Mouse (Mus musculus): ENCODE data around the gene Etv3.
"Not testable (repeated sequence)": the region's sequence is repeated elsewhere in the genome, so short reads cannot be mapped to it uniquely, and the experiment has no call there.

Etv3 gene

GRCm38 (mm10) chr3:87521126-87521525 lies 4.1 kb upstream of the Etv3 start:
- DNase-seq: no peak

DNA sequence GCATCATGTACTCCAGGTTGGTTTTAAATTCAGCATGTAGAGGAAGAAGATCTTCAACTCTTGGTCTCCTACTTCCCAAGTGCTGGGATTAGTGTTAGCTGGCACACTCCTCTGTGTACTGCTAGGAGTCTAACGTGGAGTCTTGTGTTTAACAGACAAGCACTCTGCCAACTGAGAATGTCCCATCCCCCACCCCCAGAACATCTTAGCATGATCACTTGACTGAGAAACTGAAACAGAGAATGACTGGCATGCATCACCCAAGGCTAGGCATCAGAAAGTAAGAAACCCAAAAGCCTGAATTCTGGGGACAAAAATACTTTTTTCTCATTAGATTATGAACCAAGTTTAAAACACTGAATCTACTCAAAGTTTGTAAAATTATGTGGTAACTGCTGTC lies 3.4 kb upstream of the Etv3 start:
- DNase-seq: no peak

- DNase-seq: no peak
These were observed 1.5 kb upstream of the Etv3 start for GRCm38 (mm10) chr3:87523701-87524100.

DNA sequence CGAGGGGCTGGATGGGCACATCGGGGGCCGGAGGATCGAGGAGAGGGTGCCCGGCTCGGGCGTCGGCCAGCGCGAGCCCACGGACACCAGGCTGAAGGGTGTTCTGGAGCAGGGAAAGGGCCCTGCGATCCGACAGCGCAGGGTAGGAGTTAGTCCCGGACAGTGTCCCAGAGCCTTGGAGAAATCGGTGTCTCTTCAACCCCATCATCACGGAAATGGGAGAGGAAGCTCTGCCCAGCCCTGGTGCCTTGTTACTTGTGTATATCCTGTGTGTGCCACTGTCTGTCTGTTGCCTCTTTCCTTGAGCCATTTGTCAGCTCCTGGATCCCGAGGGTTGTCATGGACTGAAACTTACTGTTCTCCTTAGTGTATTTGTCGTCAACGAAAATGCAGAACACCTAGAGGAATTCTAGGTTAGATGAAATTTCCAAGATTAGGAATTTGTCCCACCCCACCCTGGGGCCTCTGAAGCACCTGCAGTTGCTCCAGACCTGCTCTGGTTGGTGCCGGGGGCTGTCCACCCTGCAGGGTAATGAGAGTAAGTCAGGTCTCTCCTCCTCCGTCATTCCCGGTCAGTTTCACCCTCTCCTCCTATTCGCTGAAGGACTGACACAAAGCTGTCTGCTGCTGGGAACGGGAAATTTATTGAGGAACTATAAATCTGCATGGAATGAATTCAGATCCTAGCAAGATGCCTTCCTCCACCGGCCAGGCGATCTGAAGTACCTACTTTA lies 797 bp downstream of the Etv3 start:
- peak in 1 of 2 experiments; percentile 32 for DNase-seq

DNA sequence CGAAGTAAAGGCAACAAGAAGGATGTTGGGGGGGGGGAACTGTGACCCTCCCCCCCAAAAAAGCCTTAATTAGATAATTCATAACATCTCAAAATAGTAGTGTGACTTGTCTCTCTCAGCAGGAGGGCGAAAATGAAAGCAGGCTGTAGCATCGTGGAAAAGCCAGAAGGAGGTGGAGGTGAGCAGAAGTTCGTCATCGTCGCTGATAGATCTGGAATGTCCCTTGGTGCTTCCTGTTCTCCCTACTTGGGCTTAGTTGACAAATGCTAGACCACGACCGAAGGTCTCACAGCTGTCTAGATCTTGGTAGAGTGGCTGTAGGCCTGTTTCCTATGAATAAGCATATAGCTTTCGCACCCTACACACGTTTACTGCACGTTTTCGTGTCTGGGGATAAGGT lies 1.9 kb downstream of the Etv3 start:
- DNase-seq: no peak

DNA sequence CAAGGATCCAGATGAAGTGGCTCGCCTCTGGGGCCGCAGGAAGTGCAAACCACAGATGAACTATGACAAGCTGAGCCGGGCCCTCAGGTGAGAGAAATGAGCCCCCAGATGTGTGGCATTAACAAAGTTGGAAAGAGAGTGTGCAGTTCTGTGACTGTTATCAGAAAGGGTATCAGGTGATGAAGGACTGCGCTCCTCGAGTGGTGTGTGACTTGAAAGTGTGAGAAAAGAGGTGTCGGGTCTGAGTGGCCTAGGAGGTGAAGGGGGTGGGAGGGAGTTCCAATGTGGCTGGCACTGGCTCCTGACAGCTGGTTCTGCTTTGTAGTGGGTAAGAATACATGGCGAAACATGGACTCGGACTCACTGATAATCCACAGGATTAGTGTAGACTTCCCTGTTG lies 2.8 kb downstream of the Etv3 start:
- no peak for DNase-seq

DNA sequence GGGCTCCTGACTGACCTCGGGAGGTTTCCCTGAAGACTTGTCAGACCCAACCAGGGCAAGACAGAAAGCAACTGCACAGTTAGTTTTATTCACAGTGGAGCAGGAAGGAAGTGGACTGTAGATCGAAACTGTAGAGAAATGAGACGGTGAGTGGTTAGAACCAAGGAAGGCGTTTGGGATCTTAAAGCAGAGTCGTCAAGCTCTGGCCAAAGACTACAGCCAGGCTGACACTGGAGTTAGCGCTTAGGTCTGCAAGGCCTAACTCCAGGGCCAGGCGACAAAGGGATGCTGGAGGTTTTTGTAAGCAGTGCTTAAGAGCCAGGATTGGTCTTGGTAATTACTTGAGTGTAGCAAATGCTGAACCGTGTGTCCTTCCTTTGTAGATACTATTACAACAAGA lies 3.6 kb downstream of the Etv3 start:
- DNase-seq: no peak

GRCm38 (mm10) chr3:87529568-87529967 lies 4.4 kb downstream of the Etv3 start:
- peak; percentile 52 to 61 for DNase-seq

- no peak for DNase-seq
These were observed 5.0 kb downstream of the Etv3 start for GRCm38 (mm10) chr3:87530234-87530633.

- DNase-seq: no peak
These were observed 8.6 kb downstream of the Etv3 start for GRCm38 (mm10) chr3:87533667-87534378.

DNA sequence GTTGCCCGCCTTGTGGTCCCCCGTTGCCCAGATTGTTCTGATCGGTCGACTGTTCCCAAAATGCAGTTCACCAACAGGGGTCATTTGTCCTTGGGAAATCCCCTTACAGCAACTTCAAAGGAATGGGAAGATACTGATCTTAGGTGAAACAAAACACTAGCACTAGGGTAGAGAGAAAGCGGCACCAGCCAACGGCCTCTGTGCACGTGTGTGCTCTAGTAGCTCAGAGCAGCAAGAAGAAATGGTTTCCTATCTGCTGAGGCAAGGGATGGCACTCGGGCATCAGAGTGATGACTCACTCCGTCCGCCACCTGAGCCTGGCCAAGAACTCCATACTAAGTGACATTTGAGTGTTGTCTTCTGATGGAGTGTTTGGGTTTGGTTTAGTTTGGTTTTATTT lies 12.8 kb downstream of the Etv3 start:
- no peak for DNase-seq

- no peak for DNase-seq
These were observed 14.9 kb downstream of the Etv3 start for GRCm38 (mm10) chr3:87540028-87540675.

GRCm38 (mm10) chr3:87540714-87541113 lies 15.5 kb downstream of the Etv3 start:
- DNase-seq: no peak

DNA sequence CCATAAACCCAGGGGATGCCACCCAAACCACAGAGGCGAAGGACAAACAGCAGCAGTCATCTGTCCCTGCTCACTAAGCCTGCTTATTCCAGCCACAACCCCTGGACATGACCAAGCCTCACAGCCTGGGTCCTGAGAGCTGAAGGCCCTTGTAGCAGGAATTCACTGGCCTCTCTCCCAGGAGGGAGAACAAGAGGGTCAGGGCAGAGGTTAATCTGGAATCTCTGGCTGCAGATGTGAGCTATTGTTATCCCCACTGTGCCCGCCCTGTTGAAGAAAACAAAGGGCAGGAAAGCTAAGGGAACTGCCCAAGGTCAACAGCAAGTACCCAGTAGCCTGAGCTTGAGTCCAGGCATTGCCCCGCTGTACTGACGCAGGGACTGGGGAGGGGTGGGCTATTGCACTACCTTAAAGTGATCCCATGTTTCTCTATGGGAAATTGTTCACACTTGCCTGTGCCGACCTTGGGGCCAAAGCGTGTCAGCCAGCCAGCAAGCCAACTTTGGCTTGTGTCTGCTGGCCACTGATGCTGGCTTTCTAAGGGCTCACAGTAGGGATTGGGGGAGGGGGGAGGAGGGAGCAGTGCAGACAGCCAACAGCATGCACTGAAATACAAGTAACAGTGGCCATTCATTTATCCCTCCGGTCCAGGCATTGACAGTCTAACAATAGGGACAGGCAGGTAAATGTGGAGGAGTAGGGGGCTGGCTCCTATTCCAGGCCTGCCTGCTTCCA lies 17.4 kb downstream of the Etv3 start:
- no peak for DNase-seq

DNA sequence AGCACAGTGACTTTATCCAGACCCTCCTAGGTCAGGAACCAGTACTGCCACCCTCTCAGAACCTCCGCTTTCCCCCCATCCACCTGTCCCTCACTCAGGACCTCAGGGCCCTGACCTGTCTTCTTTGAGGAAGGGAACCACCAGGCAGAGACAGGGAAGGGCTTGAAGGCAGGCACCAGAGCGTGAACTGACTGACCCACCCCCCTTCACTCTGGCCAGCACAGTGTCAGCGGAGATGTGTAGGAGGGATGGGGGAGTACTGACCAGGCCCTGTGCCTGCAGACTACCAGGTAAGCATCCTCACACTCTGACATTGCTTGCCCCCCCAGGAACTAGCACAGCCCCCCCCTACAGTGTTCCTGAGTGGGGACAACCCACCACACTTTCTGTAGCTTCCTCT lies 20.3 kb downstream of the Etv3 start:
- DNase-seq: no peak

GRCm38 (mm10) chr3:87546291-87546721 lies 21.1 kb downstream of the Etv3 start:
- DNase-seq: no peak

GRCm38 (mm10) chr3:87549908-87550307 lies 24.7 kb downstream of the Etv3 start:
- no peak for DNase-seq

- DNase-seq: no peak
These were observed 27.1 kb downstream of the Etv3 start for GRCm38 (mm10) chr3:87552327-87552726.

DNA sequence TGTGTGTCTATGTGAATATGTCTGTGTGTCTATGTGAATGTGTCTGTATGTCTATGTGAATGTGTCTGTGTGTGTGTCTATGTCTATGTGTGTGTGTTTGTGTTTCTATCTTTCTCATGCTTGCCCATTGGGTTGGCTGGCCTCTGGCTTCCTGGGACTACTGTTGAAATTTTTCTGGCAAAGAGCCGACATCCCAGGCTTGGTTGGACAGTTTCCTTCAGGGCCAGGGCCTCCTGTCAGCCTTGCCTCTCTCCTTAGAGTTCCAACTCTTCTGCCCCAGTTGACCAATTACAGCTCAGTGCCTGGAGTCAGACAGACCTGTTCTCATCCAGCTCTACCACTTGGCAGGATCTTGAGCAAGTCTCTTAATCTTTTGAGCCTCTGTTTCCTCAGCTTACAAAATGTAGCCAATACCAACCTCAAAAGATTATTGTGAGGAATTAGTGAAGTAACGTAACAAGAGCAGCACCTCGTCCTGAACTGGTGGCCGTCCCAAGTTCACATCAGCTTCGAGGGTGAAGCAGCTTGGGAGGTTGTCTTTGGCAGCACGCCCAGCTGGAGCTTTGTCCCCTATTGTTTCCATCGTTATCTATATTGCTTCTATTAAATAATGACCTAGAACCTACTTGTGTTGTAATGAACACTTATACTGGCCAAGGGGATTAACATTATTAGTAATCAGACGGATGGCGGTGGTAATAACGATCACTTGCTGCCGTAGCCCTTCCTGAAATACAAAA lies 28.2 kb downstream of the Etv3 start:
- DNase-seq: no peak

DNA sequence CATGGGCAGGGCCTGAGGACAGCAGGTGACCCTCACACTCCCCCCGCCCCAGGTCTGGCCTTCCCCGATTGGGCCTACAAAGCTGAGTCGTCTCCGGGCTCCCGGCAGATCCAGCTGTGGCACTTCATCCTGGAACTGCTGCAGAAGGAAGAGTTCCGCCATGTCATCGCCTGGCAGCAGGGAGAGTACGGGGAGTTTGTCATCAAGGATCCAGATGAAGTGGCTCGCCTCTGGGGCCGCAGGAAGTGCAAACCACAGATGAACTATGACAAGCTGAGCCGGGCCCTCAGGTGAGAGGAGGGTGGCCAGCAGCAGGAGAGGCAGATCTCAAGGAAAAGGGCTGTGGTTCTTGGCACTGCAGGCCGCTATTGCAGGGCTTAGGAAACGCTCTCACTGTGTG lies 29.7 kb downstream of the Etv3 start:
- DNase-seq: not testable (repeated sequence)

- DNase-seq: no peak
These were observed 30.9 kb downstream of the Etv3 start for GRCm38 (mm10) chr3:87556109-87556531.

DNA sequence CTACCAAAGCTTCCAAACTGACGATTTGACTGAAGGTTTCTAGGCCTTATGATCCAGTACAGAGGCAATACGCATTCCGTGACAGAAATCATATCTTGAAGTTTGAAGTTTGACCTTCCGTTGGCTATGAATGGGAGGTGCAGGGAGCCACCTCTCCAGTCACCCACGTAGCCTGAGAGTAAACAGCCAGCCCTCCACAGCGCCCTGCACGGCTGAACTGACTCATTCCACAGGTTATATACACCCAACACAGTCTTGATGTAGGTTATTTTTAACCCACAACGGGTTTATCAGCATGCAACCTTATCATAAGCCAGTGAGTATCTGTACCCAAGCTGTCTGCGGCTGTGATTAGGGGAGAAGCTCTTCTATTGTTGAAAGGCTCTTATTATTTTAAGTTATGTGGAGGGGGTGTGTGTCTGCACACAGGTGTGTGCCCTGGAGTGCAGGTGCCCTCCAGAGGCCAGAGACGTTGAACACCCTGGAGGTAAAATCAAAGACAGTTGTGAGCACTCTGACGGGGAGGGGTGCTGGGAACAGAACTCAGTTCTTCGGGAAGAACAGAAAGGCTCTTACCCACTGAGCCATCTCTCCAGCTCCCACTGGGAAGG lies 31.6 kb downstream of the Etv3 start:
- DNase-seq: no peak

Measured in spleen, adult 18-20 months (tissue).